Mouse (Mus musculus): ENCODE data around the gene Aadacl2. TPM values are rescaled to one million over a fixed set of nuclear protein-coding genes. Genes with fewer than 3 reads are reported as not detected.

The Aadacl2 gene
- polyA plus RNA-seq, 1 experiment from 2014 or later = not detected

Other genes starting within 250 kb of the Aadacl2 start
- not detected in 2 replicates for gene Gm8298, start 145.7 kb upstream of the Aadacl2 start, polyA plus RNA-seq (2016; fragmentation: Nextera tagmentation; extraction: Ambion mirVana)
- not detected in 2 replicates for gene C130079G13Rik, start 81.5 kb upstream of the Aadacl2 start, polyA plus RNA-seq (2016; fragmentation: Nextera tagmentation; extraction: Ambion mirVana)
- gene Aadac, start 19.0 kb downstream of the Aadacl2 start, polyA plus RNA-seq (2016; fragmentation: Nextera tagmentation; extraction: Ambion mirVana) = 0.19 TPM in 1 of 2 replicates, not detected in the other
- gene Sucnr1, start 75.1 kb downstream of the Aadacl2 start, polyA plus RNA-seq (2016; fragmentation: Nextera tagmentation; extraction: Ambion mirVana) = not detected in 2 replicates

Measured in embryonic facial prominence, embryonic 12.5 days (tissue).